Mouse (Mus musculus) hindbrain, postnatal 0 days (tissue): ENCODE results near the gene Hemgn. TPM values are rescaled to one million over a fixed set of nuclear protein-coding genes. Genes with fewer than 3 reads are reported as not detected.
A peak's percentile ranks its signal among the peaks of the same experiment; 100 is the strongest.

Source experiments
- ATAC-seq: fragments of 200-750 bp; cut with Nextera tagmentation; 2 replicates; pipeline ENCODE4 v1.8.0; 2017; ENCODE audit warnings: mild to moderate bottlenecking, moderate TSS enrichment, moderate library complexity
- DNase-seq: peaks from one replicate; pipeline ENCODE4 v3.0.0-alpha.2; 2015; ENCODE audit warnings: low spot score
- H3K27ac ChIP-seq: fragments of 300-500 bp; sonication (generic); 2 replicates; pipeline ENCODE4 v1.5.1; 2014; ENCODE audit warnings: mild to moderate bottlenecking
- H3K27me3 ChIP-seq: fragments of 300-500 bp; sonication (generic); 2 replicates; pipeline ENCODE4 v1.6.1; 2014; ENCODE audit warnings: low read length, mixed read lengths; ENCODE audit not compliant: insufficient read depth
- H3K36me3 ChIP-seq: fragments of 300-500 bp; sonication (generic); 2 replicates; pipeline ENCODE4 v1.6.1; 2014; ENCODE audit warnings: low read length, mixed read lengths; ENCODE audit not compliant: insufficient read depth
- H3K4me1 ChIP-seq: fragments of 300-500 bp; sonication (generic); 2 replicates; pipeline ENCODE4 v1.6.1; 2014; ENCODE audit warnings: antibody characterized with exemption, low read length, mixed read lengths; ENCODE audit not compliant: insufficient read depth
- H3K4me2 ChIP-seq: fragments of 300-500 bp; sonication (generic); 2 replicates; pipeline ENCODE4 v1.6.1; 2014; ENCODE audit warnings: low read depth, mild to moderate bottlenecking, low read length, moderate library complexity, mixed read lengths
- H3K4me3 ChIP-seq: fragments of 300-500 bp; sonication (generic); 2 replicates; pipeline ENCODE4 v1.5.1; 2014; ENCODE audit warnings: low read length
- H3K9ac ChIP-seq: fragments of 300-500 bp; sonication (generic); replicated peaks from 2 replicates; pipeline ENCODE4 v1.6.1; 2014; ENCODE audit warnings: mild to moderate bottlenecking, low read length, moderate library complexity, mixed read lengths
- H3K9me3 ChIP-seq: fragments of 300-500 bp; sonication (generic); 2 replicates; pipeline ENCODE4 v1.6.1; 2016; ENCODE audit warnings: low read length, mixed read lengths
- CTCF ChIP-seq: IDR thresholded peaks from 2 replicates; pipeline ENCODE4 v1.5.1; 2016; ENCODE audit warnings: antibody characterized with exemption, control low read depth, low read depth
- WGBS: fragments of 180-500 bp; shearing (Covaris S2); extraction: QIAGEN DNeasy Blood & Tissue Kit; methylation state at CpG from one replicate; pipeline ENCODE4 v1.1.7; 2014; 5-methylcytosine and 5-hydroxymethylcytosine counted together
- polyA plus RNA-seq: library from polyadenylated mRNA; unstranded; fragments of >200 nt; fragmentation: Nextera tagmentation; extraction: Ambion mirVana; gene quantifications from 2 replicates; pipeline ENCODE4 v1.2.1, GENCODE M21; 2015
- total RNA-seq: library from RNA; depleted of rRNA; stranded (reverse); fragments of >200 nt; gene quantifications from 2 replicates; pipeline ENCODE4 v1.2.3, GENCODE M21; 2014

Hemgn gene
- total and polyA plus RNA-seq, 2 experiments from 2014 or later: not detected

- Histone ChIP-seq H3K36me3 (no peaks in the 10 kb centered on the region), H3K4me1 (no peaks in the 10 kb centered on the region), H3K4me2 (no peak overlapping the region), H3K27ac (no peak overlapping the region), H3K9me3 (0 out of 2 replicates have a peak, but pooled peaks cover 3% of the 10 kb centered on the region), H3K4me3 (no peak overlapping the region), H3K27me3 (no peaks in the 10 kb centered on the region), H3K9ac (no peak overlapping the region)
- TF ChIP-seq CTCF: no peak
- ATAC-seq (no peak), DNase-seq (no peak)
- WGBS: 79% methylated on average over 2 of the region's 2 CpGs
Observed at GRCm38 (mm10) chr4:46364360-46364759, 48.9 kb downstream of the Hemgn start.

- no peaks in the 10 kb centered on the region for H3K4me1 ChIP-seq
- WGBS: 77% methylated on average over 5 of the region's 5 CpGs
- no peak for TF ChIP-seq CTCF
- ATAC-seq (no peak), DNase-seq (no peak)
- H3K9ac ChIP-seq: no peak overlapping the region
- no peak overlapping the region for H3K4me3 ChIP-seq
- 0 out of 2 replicates have a peak, but pooled peaks cover 3% of the 10 kb centered on the region for H3K9me3 ChIP-seq
- no peak overlapping the region for H3K4me2 ChIP-seq
- H3K36me3 ChIP-seq: no peaks in the 10 kb centered on the region
- no peaks in the 10 kb centered on the region for H3K27me3 ChIP-seq
- H3K27ac ChIP-seq: no peak overlapping the region
Observed at GRCm38 (mm10) chr4:46361258-46361657, 52.0 kb downstream of the Hemgn start.

GRCm38 (mm10) chr4:46359539-46360253, 53.6 kb downstream of the Hemgn start:
- no peak overlapping the region for H3K4me3 ChIP-seq
- no peak for DNase-seq
- ATAC-seq: no peak
- H3K36me3 ChIP-seq: no peaks in the 10 kb centered on the region
- H3K9me3 ChIP-seq: 0 out of 2 replicates have a peak, but pooled peaks cover 3% of the 10 kb centered on the region
- no peaks in the 10 kb centered on the region for H3K4me1 ChIP-seq
- no peak overlapping the region for H3K4me2 ChIP-seq
- no peak overlapping the region for H3K9ac ChIP-seq
- no peak for TF ChIP-seq CTCF
- H3K27me3 ChIP-seq: no peaks in the 10 kb centered on the region
- 74% methylated on average over 12 of the region's 12 CpGs for WGBS
- H3K27ac ChIP-seq: no peak overlapping the region

DNA sequence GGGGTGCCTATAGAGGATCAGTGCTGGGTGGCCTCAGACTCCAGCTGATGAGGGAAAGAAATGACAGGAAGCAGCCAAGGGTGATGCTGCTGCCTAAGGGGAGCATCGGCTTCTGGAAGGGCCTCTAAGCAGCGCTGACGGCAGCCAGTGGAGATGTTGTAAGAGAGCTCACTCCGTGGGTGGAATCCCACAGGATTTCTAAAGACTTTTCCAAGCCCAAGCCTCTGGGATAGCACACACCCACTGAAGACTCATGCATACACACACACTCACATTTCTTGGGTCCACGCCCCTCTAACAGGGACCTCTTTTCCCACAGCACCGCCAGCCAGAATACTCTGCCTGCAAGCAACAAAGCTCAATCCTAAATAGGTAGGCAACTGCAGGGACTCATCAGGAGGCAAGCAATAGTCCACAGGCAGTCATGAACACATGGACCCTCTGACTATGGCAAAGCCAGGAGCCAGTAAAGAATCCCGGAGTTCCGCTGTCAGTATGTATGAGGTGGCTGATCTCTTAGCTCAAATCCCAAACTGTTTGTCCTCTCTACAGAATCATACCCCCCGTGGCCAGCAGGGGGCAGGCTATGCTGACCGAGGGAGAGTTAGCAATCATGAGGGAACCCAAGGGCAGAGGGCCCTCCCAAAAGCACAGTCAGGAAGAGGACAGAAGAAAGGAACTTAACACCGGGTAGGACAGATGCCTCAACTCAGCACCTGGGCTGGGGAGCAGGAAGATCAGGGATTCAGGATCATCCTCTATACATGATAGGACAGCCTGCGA, 56.8 kb downstream of the Hemgn start:
- ATAC-seq (no peak), DNase-seq (peak; percentile 53)
- Histone ChIP-seq H3K4me3 (no peak overlapping the region), H3K4me1 (no peaks in the 10 kb centered on the region), H3K9me3 (no peaks in the 10 kb centered on the region), H3K27me3 (peaks cover 15% of the 10 kb centered on the region; the same call in 1 of the 2 replicates), H3K27ac (no peak overlapping the region), H3K9ac (no peak overlapping the region), H3K4me2 (no peak overlapping the region), H3K36me3 (no peaks in the 10 kb centered on the region)
- peak; percentile 79 for TF ChIP-seq CTCF
- 52% methylated on average over 12 of the region's 12 CpGs for WGBS

DNA sequence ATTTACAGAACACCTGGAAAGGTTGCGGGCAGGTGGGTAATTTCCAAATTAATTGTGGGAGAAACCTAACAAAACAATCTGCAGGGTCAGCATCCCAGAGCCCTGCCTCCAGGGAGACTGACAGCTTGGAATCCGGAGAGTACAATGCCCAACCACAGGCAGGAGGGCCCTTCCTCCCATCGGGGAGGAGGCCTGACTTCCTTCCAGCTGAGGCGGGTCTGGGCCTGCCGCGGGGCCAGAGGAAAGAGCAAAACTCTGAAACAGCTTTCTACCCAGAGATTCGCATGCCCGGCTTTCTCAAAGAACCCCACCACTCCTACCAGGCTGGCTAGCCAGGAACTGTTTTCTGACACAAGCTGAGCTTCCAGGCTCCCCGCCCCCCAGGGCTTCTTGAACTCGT, 60.3 kb downstream of the Hemgn start:
- Histone ChIP-seq H3K4me3 (no peak overlapping the region), H3K9me3 (no peaks in the 10 kb centered on the region), H3K4me2 (no peak overlapping the region), H3K27me3 (peaks cover 31% of the 10 kb centered on the region), H3K36me3 (no peaks in the 10 kb centered on the region), H3K27ac (no peak overlapping the region), H3K9ac (no peak overlapping the region), H3K4me1 (no peaks in the 10 kb centered on the region)
- ATAC-seq: no peak
- TF ChIP-seq CTCF: no peak
- WGBS: 11% methylated on average over 10 of the region's 10 CpGs
- DNase-seq: no peak

GRCm38 (mm10) chr4:46349530-46349929, 63.8 kb downstream of the Hemgn start:
- 47% methylated on average over 5 of the region's 5 CpGs for WGBS
- H3K9ac ChIP-seq: no peak overlapping the region
- no peak overlapping the region for H3K4me3 ChIP-seq
- no peaks in the 10 kb centered on the region for H3K36me3 ChIP-seq
- H3K4me2 ChIP-seq: no peak overlapping the region
- H3K27ac ChIP-seq: no peak overlapping the region
- H3K9me3 ChIP-seq: no peaks in the 10 kb centered on the region
- no peak for TF ChIP-seq CTCF
- no peak for DNase-seq
- H3K27me3 ChIP-seq: peaks cover 62% of the 10 kb centered on the region
- H3K4me1 ChIP-seq: no peaks in the 10 kb centered on the region
- ATAC-seq: no peak
